Mouse (Mus musculus): ENCODE results near the gene Rhpn2.

Gene Rhpn2

DNA sequence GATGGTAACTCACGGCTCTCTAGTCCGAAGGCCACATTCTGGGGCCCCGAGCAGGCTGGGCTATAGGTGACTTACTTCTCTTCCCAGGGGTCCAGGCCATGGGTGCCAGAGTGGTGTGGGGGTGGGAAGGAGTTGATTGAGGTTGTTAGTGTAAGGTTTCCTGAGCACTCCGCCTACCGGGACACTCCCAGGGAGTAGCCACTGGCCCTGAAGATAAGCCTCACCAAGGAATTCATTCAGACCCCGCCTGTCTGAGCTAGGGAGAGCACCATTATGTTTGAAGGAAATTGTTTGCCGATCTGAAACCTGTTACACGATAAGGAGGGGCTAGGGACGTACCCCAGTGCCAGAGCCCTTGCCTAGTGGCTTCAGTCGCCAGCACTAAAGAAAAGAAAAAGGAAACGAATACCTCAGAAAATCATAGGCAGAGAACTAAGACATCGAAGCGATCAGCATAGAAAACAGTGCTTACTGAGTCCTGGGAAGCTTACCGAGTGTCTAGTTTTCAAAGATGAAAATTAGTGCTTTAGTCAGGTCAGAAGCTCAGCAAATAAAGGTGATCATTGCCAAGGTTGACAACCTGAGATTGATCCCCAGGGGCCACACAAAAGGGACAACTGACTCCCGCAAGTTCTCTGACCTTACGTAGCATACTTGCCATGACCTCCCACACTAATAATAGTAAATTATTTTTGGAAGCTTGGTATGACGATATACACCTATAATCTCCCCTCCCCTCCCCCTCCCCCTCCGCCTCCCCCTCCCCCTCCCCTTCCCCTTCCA is 14.1 kb downstream of the Rhpn2 start:
- CTCF ChIA-PET: no interaction called here

DNA sequence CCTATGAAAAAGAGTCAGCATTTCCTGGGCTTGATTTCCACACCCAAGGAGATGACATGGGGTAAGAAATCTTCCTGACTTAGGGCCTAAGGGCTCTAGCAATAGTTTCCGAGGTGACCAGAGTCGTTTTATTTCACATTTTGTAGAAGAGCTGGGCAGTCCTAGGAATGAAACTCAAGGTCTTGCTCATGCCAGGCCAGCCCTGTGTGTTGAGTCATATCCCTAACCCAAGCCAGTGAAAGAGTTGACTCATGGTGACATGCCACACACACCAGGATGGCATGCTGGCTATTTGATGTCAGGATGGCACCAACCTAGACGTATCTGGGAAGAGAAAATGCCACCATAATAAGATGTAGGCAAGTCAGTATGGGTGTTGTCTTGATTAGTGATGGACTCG is 15.1 kb downstream of the Rhpn2 start:
- CTCF ChIA-PET: no interaction called here

DNA sequence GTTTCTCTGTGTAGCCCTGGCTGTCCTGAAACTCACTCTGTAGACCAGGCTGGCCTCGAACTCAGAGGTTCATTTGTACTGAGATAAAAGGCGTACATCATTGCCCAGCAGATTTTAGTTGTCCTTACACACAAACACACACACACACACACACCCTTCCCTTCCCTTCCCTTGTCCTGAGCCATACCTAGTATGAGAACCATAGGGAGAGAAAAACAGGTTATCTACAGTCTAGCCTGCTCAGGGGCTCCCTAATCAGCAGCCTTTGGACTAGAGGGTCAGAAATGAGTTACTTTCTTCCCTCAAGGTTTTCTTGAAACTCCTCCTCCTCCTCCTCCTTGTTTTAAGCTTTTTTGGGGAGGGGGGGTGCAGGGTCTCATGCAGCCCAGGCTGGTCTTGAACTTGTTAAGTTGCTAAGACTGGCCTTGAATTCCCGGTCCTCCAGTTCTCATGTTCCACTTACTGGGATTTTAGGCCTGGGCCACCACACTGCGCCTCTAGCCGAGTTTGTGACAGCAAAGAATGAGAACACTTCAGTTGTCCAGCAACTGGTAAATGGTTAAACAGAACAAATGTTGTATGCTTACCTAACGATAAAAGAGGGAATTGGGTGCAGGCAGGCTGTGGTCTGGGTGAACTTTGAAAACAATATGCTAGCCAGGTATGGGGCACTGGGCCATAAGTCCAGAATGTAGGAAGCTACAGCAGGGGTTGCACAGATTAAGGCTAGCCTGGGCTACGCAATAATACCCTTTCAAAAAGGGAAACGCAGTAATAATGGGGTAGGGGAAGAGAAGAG is 16.1 kb downstream of the Rhpn2 start:
- CTCF ChIA-PET: no interaction called here

DNA sequence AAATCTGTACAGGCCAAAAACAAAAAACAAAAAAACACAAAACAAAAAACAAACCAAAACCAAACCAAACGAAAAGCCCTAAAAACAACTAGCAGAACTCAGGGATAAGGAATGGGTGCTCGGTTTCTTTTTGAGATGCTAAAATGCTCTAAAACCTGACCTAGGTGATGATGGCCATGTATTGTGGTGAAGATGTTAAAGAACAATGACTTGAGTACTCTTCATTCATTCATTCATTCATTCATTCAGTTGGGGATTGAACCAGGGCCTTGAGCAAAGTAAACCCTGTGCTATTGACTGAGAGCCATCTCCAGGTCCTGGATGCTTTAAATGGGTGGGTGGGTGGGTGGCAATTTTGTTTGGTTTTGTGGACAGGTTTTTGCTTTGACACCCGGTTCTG is 17.2 kb downstream of the Rhpn2 start:
- CTCF ChIA-PET: no interaction called here

DNA sequence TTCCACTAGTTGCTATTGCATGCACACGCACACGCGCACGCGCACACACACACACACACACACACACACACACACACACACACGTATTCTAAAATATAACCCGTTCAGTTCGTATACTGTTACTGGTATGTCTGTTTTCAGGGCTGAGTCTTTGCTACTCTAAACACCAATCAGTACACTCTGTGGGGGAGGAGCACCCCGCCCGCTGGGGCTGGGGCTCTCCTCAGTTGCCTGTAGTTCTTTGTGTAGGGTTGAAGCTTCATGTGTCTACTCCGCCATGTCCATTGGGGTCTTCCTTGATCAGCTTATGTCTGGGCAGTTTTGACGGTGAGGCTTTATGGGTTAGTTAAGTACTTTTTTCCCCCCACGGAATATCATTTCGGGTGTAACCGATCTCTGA is 19.3 kb downstream of the Rhpn2 start:
- CTCF ChIA-PET: no interaction called here

DNA sequence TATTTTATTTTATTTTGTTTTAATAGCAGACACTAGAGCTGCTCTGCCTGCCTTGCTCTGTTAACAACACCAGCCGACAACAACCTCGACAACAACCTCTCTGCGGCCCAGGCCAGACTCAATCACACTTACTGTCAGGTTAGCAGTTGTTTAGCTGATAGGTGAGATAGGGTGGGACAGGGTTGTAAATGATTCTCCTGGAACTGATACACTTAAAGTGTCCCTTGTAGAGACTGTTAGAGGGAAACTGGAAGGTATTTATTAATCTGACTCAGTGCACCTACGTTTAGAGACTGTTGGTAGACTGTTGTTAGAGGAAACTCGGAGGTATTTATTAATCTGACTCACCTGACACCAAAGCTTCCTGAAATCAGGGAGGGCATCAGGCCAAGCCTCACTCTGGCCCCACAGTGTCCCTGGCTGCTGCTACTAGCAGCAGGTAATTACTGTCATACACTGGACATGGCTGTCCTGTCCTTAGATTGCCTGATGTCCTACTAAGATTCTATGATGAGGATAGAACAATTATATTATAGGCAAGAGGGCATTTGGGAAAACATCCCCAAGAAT is 21.4 kb downstream of the Rhpn2 start:
- CTCF ChIA-PET: no interaction called here

DNA sequence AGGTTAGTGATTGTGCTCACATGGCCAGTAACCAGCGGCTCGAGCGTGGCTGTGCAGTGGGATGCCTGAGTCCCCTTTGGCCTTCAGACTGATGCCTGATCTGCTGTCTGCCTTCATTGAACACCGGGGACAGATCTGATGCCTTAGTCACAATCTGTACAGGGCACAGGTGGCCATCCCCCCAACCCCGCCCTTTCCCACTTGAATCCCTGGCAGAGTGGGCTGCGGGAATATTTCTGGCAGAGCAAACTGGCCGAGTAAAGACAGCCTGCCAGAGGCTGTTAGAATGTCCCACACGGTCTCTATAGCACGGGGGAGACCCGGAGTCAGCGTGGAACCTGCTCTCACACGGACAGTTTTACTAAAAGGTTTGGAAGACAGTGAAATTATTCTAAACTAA is 23.7 kb downstream of the Rhpn2 start:
- CTCF ChIA-PET: no interaction called here

DNA sequence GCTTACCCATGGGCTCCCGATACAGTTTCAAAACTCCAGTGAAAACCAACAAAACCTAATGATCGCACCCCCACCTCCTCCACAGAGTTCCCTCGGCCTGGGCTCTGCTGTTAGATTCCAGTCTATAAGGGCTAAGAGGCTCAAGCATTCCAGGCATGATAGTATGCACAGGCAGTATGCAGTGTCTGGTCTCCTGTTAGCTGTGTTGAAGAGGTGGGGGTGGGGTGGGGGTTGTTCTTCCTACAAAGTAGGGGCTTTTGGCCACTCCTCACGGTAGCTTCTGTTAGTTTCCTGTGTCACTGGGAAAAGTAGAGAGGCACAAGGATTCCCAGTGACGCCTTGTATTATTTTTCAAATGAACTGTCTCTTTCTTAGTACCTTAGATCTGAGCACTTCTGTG is 28.3 kb downstream of the Rhpn2 start:
- CTCF ChIA-PET: no interaction called here

DNA sequence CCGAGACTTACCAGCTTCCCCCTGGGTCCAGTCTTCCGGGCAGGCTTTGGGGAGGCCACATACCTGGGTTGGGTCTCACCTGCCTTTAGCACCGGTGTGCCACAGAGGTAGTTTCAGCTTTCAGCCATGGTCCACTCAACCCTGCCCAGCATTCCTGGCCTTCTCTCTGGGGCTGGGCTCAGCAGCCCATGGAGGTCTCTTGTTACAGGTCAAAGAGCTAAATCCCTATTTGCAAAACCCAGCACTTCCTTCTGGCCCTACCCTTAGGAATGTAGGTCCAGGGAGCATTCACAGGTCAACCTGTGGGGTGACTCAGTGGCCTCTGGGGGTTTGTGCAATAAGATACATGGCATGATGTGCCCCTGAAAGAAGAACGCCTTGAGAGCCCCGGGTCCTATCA is 28.9 kb downstream of the Rhpn2 start:
- CTCF ChIA-PET: no interaction called here

DNA sequence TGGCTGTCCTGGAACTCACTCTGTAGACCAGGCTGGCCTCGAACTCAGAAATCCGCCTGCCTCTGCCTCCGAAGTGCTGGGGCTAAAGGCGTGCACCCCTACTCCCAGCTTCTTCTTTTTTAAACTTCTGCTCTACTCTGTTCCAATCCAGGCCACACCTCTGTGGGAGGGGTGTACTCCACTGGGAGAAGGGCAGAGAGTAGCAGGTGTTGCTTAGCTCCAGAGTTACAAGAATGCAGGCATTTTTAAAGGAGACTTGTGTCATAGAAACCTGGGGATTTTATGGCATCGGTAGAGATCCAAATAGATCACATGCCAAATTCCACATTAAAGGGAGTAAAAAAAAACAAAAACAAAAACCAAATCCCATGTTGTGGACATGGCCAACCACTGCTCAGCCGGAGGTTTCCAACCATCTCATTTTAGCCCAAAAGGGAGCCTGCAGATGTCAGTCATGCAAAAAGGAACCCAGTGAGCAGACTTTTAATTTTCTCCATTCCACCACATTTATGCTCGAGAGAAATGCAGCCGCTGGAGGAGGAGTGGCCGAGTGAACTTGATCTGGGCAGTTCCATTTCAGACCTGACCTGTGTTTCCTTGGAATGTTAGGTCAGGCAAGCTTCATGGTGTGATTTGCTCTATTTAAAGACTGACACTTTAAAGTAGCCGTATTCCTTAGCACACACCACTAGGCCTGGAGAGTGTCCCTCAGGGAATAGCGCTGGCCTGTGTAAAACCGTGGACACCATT is 31.4 kb downstream of the Rhpn2 start:
- CTCF ChIA-PET: no interaction called here

DNA sequence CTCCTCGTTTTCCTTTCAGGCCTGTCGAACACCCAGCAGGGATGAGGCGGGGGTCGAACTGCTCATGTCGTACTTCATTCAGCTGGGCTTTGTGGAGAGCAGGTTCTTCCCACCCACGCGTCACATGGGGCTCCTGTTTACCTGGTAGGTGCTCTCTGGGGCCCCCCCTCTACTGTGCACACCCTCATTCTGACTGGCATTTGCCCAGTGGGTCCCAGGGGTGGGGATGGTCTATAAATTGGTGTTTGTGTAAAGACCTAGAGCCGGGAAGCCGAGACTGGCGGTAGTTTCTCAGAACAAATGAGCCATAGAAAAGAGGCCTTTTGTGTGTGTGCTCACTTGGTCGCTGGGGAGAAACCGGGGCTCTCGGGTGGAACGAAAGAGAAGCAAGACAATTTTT is 37.1 kb downstream of the Rhpn2 start:
- CTCF ChIA-PET: no interaction called here

DNA sequence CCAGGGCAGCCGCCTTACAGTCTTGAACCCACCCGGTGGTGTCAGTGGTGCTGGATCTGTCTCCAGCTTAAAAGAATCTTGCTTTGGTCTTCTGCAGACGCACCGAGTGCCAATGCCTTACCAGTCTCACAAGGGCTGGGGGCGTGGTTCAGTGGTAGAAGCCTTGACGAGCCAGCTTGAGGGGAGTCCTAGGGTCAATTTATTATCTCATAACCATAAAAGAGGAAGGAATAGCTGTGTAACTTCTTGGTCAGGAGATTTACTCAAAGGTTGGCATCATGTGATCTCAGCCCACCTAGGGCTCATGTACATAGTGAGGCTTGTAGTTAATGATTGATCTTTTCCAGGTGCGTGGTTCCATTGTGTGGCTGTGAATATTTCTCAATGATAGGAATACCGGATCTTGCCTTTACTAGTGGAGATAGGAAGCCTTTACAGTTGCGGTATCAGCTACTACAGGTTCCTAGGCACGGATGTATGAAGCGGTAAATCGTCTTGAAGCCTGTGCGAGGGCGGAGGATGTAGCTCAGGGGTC is 38.6 kb downstream of the Rhpn2 start:
- CTCF ChIA-PET: no interaction called here

DNA sequence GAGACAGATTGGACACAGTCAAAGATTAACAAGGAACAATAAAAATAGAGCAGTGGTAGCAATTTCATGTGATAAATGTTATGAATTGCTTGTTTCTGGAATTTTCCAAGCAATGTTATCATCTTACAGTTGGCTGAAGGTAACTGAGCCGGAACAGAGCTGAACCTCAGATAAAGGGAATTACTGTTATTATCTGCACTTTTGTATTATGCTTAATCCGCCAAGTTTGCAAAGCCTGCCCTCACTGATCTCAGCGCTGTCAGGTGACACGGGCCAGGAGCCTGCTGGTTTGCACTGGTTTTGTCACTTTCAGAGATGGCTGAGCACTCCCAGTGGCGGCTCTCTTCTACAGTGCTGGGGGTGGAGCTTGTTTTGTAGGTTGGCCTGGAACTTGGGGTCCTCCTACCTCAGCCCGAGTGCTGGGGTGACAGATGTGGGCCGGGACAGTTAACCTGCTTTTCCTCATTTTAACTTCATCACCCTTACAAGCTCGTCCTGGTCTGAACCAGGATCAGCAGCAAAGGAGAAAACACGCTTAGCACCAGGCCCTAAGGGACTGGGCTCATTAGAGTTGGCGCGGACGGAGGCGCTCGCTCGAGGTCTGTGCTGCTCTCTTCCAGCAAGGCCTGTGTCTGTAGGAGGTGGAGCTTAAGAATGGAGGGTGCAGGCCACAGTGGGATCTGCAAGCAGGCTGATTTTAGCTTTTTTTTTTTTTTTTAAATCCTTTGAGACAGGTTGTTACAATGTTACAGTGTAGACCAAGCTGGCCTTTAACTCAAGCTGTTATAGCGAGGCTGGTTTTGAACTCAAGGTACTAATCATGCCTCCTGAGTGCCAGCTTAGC is 39.4 kb downstream of the Rhpn2 start:
- CTCF ChIA-PET: no interaction called here

DNA sequence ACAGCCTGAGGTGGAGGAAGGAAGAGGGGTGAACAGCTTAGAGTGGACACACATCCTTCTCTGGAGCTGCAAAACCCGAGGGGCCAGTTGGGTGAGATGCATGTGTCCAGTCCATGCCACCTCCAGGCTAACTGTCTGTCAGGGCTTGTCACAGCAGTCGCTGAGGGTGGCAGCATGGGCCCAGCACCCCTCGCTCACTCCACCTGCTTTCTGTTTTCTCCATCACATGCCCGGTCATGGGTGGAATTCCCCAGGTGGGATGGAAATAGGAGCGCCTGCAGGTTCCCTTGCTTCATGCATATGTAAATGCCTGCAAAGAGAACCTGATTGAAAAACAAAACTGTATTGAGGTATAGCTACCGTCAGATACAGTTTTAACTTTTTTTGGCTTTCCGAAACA is 40.3 kb downstream of the Rhpn2 start:
- CTCF ChIA-PET: no interaction called here

DNA sequence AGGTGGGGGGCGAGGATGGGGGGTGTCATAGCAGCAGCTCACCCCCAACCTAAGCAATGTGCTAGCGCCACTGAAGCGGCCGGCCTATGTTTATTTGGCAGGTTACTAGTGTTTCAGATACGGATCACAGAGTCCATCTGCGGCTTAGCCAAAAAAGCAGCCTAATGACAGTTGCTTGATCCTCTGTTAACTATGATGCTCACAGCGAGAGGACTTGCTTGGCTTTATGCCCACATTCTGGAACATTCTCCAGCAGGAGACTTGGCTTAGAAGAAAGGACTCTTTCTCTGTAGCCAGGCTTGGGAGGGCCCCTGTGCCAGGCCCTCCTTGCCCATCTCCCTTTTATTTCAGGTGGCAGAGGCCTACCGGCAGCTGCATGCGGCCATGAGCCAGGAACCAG is 42.7 kb downstream of the Rhpn2 start:
- CTCF ChIA-PET: no interaction called here

DNA sequence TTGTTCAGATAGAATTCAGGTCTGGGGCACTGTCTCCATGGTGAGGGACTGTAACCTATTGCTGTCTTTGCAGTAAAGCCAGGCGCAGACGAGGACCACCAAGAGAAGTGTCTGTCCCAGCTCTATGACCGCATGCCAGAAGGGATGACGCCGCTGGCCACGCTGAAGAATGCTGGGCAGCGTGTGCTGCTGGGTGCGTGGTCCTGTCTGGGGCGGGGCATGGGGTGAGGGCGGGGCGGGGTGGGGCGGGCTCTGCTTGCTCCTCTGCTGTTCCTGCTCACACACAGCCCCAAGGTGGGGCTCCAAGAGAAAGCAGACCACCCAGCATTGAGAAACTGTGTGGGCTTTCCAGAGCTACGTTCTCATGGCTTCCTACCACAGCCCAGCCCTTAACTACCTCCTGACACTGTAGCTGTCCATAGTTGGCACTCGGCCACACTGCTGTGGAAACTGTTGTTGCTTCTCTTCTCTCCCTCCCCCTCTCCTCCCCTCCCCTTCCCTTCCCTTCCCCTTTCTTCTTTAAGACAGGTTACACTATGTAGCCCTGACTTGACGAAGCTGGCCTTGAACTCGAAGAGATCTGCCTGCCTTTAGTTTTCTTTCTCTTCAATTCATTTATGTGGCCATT is 45.6 kb downstream of the Rhpn2 start:
- CTCF ChIA-PET: no interaction called here

DNA sequence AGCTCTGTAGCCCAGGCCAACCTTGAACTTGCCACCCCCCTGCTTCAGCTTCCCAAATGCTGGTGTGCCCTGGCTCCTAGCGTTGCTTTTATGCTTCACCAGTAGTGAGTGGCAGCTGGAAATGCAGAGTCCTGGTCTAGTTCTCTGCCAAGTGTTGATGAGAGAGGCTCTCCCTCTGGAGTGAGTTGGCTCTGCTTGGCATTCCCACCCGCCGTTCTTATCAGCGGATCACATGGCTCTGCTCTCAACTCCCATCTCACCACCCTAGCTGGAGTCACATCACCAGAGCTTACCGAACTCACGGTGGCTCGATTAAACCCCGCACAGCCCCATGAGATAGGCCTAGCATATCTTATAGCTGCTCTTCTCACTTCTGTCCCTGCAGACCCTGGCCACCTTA is 46.4 kb downstream of the Rhpn2 start:
- CTCF ChIA-PET: no interaction called here

DNA sequence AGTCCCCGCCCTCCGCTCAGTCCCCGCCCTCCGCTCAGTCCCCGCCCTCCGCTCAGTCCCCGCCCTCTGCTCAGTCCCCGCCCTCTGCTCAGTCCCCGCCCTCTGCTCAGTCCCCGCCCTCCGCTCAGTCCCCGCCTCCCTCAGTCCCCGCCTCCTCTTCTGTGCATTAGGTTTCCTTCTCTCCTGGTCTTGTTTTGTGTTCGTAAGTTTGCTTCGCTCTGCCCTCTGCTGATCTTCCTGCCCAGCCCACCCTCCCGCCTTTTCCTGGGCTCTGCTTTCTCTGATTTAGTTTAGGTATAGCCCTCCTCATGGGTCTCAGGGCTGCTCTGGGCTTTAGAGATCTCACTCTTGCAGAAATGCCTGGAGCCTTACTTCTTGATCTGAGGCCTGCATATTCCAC is 47.9 kb downstream of the Rhpn2 start:
- CTCF ChIA-PET: no interaction called here

DNA sequence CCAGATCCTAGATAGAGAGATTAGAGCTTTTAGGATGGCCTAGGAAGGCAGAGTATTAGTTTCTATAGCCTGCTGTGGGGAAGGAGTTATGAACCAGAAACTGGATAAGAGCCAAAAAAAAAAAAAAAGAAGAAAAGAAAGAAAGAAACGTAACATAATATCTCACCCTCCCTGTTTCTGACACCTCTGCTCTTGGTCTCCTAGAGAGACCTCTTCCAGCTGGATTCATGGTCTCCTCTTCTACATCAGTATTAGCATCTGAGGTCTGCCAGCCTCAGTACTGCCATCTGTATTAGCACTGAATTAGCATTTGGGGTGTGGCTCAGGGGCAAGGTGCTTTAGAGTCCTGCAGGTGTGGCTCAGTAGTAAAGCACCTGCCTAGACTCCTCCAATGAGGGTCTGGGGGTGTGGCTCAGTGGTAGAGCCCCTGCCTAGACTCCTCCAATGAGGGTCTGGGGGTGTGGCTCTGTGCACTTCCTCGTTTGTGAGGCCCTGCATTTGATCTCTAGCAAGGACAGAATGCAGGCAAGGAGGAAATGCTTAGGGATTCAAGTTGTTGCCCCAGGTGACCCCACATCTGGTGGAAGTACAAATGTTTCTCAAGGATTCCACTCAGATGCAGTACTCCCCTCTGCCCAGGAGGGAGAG is 48.9 kb downstream of the Rhpn2 start:
- CTCF ChIA-PET: no interaction called here

DNA sequence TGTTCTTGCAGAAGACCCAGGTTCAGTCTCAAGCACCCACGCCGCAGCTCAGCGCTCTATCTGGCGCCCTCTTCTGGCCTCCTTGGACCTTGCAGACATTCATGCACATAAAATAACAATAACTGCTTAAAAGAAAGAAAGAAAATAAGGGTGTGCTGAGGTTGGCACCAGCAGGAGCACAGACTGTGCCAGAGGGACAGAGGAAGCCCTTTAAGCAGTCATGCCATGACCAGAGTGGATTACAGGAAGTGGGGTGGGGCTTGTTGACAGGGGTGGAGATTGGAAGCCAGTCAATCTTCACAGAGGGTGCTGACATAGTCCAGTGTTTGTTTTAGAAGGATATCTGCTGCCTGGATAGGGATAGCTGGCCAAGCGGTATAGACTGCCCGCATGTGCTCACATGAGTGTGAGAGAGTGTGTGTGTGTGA is 52.6 kb downstream of the Rhpn2 start:
- CTCF ChIA-PET: no interaction called here

DNA sequence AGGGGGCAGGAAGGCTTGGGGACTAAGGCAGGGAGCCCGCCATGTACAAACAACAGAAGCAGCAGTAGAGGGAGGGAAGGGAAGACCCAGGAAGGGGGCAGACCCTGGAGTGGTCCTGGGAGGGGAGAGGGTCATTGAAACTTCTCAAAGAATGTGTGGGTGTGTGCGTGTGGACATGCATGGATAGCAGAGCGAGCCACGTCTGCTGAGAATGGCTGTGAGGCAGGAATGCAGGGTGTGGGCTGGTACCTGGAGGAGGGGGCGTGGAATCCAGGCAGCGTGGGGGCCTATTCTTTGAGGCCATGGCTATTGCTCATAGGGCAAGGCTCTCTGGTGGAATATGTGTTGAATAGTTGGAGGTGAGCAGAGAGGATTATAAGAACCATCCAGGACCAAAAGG is 54.7 kb downstream of the Rhpn2 start:
- CTCF ChIA-PET: no interaction called here
